Mouse (Mus musculus) megakaryocyte, embryonic 14.5 days (primary cell): Measurements from ENCODE around the gene Hcrtr2.

Experiments used
- FLI1 ChIP-seq: IDR thresholded peaks from 2 replicates; pipeline ENCODE4 v1.6.1; 2012; ENCODE audit warnings: low read length, inconsistent platforms, mixed read lengths
- GATA1 ChIP-seq: IDR thresholded peaks from 3 replicates; pipeline ENCODE4 v1.6.1; 2012; ENCODE audit warnings: mixed read lengths, low read length, inconsistent platforms, borderline replicate concordance

- TF ChIP-seq GATA1 (no peak), FLI1 (no peak)
These were observed at the start of gene Hcrtr2 for GRCm38 (mm10) chr9:76323756-76324155.
